8 mouse cellular contexts compared by ENCODE assay signal in genomic region chr12:86079202-86079667, GRCm38 (mm10). TPM values are rescaled to one million over a fixed set of nuclear protein-coding genes. Genes with fewer than 3 reads are reported as not detected.
DNase-seq lines count a peak whose midpoint lies in the region; ATAC-seq and TF ChIP-seq lines count a peak whose summit lies in the region.

No protein-coding gene starts in this region.

- H3K9me3 ChIP-seq in forebrain, embryonic 12.5 days, result no peaks in the 10 kb centered on the region
- H3K9me3 ChIP-seq in heart, postnatal 0 days (replicated peaks; ENCODE audit: control insufficient read depth, low read length), result no peaks in the 10 kb centered on the region
- H3K9me3 ChIP-seq in liver, embryonic 15.5 days (replicated peaks), result no peaks in the 10 kb centered on the region
- H3K9me3 ChIP-seq in neural tube, embryonic 11.5 days (ENCODE audit: control insufficient read depth, low read length), result no peaks in the 10 kb centered on the region
- H3K9me3 ChIP-seq in stomach, embryonic 16.5 days (replicated peaks; ENCODE audit: control insufficient read depth, low read length), result no peaks in the 10 kb centered on the region

- DNase-seq in CD8-positive naive resting alpha-beta T cell, adult 2 months (ENCODE audit: low read depth in 2 of 2, low spot score in 2 of 2), result peak; percentile 69 to 78
- peak; percentile 86 for DNase-seq in heart, postnatal 0 days (ENCODE audit: low spot score)
- DNase-seq in kidney, postnatal 36 days, result peak; percentile 93 to 97
- DNase-seq in neural tube, embryonic 11.5 days (ENCODE audit: low spot score), result peak; percentile 93

- peak overlapping the region; percentile 75 for H3K4me2 ChIP-seq in forebrain, embryonic 12.5 days
- H3K4me2 ChIP-seq in heart, postnatal 0 days (ENCODE audit: low read depth, low read length), result peak overlapping the region; percentile 67
- H3K4me2 ChIP-seq in liver, embryonic 15.5 days, result peak overlapping the region; percentile 76
- H3K4me2 ChIP-seq in neural tube, embryonic 11.5 days (ENCODE audit: low read depth), result peak overlapping the region; percentile 46
- peak overlapping the region; percentile 97 for H3K4me2 ChIP-seq in stomach, embryonic 16.5 days (ENCODE audit: low read depth, low read length)

- H3K27me3 ChIP-seq in forebrain, embryonic 12.5 days, result peaks cover 43% of the 10 kb centered on the region
- no peaks in the 10 kb centered on the region for H3K27me3 ChIP-seq in heart, postnatal 0 days (ENCODE audit: control insufficient read depth, insufficient read depth, low read length)
- H3K27me3 ChIP-seq in liver, embryonic 15.5 days, result peaks cover 83% of the 10 kb centered on the region
- no peaks in the 10 kb centered on the region for H3K27me3 ChIP-seq in neural tube, embryonic 11.5 days (ENCODE audit: control insufficient read depth, insufficient read depth, low read length)
- H3K27me3 ChIP-seq in stomach, embryonic 16.5 days (ENCODE audit: control insufficient read depth, insufficient read depth, low read length), result no peaks in the 10 kb centered on the region

- peak; percentile 81 for ATAC-seq in forebrain, embryonic 12.5 days (ENCODE audit: low FRiP score)
- ATAC-seq in heart, postnatal 0 days (ENCODE audit: insufficient read depth, low read depth), result peak; percentile 84
- ATAC-seq in liver, embryonic 15.5 days (ENCODE audit: insufficient read depth), result peak; percentile 66
- ATAC-seq in neural tube, embryonic 11.5 days (ENCODE audit: insufficient read depth, low FRiP score, low TSS enrichment), result peak; percentile 76
- peak; percentile 77 for ATAC-seq in stomach, embryonic 16.5 days (ENCODE audit: insufficient read depth, low FRiP score)

- no peaks in the 10 kb centered on the region for H3K36me3 ChIP-seq in forebrain, embryonic 12.5 days (replicated peaks)
- no peaks in the 10 kb centered on the region for H3K36me3 ChIP-seq in heart, postnatal 0 days (replicated peaks; ENCODE audit: control insufficient read depth, insufficient read depth, low read length)
- H3K36me3 ChIP-seq in liver, embryonic 15.5 days (replicated peaks), result no peaks in the 10 kb centered on the region
- H3K36me3 ChIP-seq in neural tube, embryonic 11.5 days (ENCODE audit: control insufficient read depth, insufficient read depth, low read length), result no peaks in the 10 kb centered on the region
- no peaks in the 10 kb centered on the region for H3K36me3 ChIP-seq in stomach, embryonic 16.5 days (ENCODE audit: control insufficient read depth, insufficient read depth, low read length)

- TF ChIP-seq CTCF in heart, postnatal 0 days (IDR thresholded peaks at IDR 0.05; ENCODE audit: low read depth), result peak; percentile 91

- WGBS in forebrain, embryonic 12.5 days, result under 1% methylated on average over 31 of the region's 31 CpGs
- 1% methylated on average over 31 of the region's 31 CpGs for WGBS in heart, postnatal 0 days
- WGBS in liver, embryonic 15.5 days (ENCODE audit: insufficient replicate concordance), result under 1% methylated on average over 31 of the region's 31 CpGs
- WGBS in neural tube, embryonic 11.5 days, result under 1% methylated on average over 31 of the region's 31 CpGs
- under 1% methylated on average over 31 of the region's 31 CpGs for WGBS in stomach, embryonic 16.5 days

- no peak for TF ChIP-seq EP300 in heart, postnatal 0 days (IDR thresholded peaks at IDR 0.05; ENCODE audit: low read depth)

- peak overlapping the region; percentile 68 for H3K9ac ChIP-seq in forebrain, embryonic 12.5 days
- peak overlapping the region; percentile 57 for H3K9ac ChIP-seq in heart, postnatal 0 days (replicated peaks; ENCODE audit: low read depth, low read length)
- H3K9ac ChIP-seq in liver, embryonic 15.5 days, result peak overlapping the region; percentile 32; the same call in 1 of the 2 replicates
- peak overlapping the region; percentile 49 for H3K9ac ChIP-seq in neural tube, embryonic 11.5 days (ENCODE audit: low read length)
- peak overlapping the region; percentile 85 for H3K9ac ChIP-seq in stomach, embryonic 16.5 days (ENCODE audit: low read length)

- peak overlapping the region; percentile 86 for H3K4me3 ChIP-seq in brown adipose tissue, adult 24 weeks (ENCODE audit: insufficient read depth, low read depth, low read length)
- H3K4me3 ChIP-seq in forebrain, embryonic 12.5 days (replicated peaks), result peak overlapping the region; percentile 52
- peak overlapping the region; percentile 50 for H3K4me3 ChIP-seq in heart, postnatal 0 days (ENCODE audit: low read depth, low read length)
- peak overlapping the region; percentile 55 for H3K4me3 ChIP-seq in liver, embryonic 15.5 days (replicated peaks)
- peak overlapping the region; percentile 32 for H3K4me3 ChIP-seq in neural tube, embryonic 11.5 days (ENCODE audit: low read depth, low read length)
- peak overlapping the region; percentile 63 for H3K4me3 ChIP-seq in stomach, embryonic 16.5 days (replicated peaks; ENCODE audit: low read length)

- H3K27ac ChIP-seq in brown adipose tissue, adult 24 weeks (replicated peaks; ENCODE audit: low read depth, low read length), result peak overlapping the region; percentile 86
- H3K27ac ChIP-seq in forebrain, embryonic 12.5 days, result peak overlapping the region; percentile 75
- peak overlapping the region; percentile 85 for H3K27ac ChIP-seq in heart, postnatal 0 days (ENCODE audit: low read depth)
- peak overlapping the region; percentile 9; the same call in 1 of the 2 replicates for H3K27ac ChIP-seq in liver, embryonic 15.5 days (replicated peaks)
- peak overlapping the region; percentile 49; the same call in 1 of the 2 replicates for H3K27ac ChIP-seq in neural tube, embryonic 11.5 days (ENCODE audit: low read depth, low read length)
- peak overlapping the region; percentile 97 for H3K27ac ChIP-seq in stomach, embryonic 16.5 days (ENCODE audit: low read length)

- H3K4me1 ChIP-seq in brown adipose tissue, adult 24 weeks (ENCODE audit: control insufficient read depth, insufficient read depth, insufficient read length, low read length), result peaks cover 2% of the 10 kb centered on the region; the same call in 1 of the 2 replicates
- peaks cover 28% of the 10 kb centered on the region for H3K4me1 ChIP-seq in forebrain, embryonic 12.5 days
- peaks cover 17% of the 10 kb centered on the region; the same call in 1 of the 2 replicates for H3K4me1 ChIP-seq in heart, postnatal 0 days (ENCODE audit: control insufficient read depth, insufficient read depth)
- H3K4me1 ChIP-seq in liver, embryonic 15.5 days (replicated peaks), result peaks cover 13% of the 10 kb centered on the region; the same call in 1 of the 2 replicates
- H3K4me1 ChIP-seq in neural tube, embryonic 11.5 days (ENCODE audit: control insufficient read depth, insufficient read depth, low read length), result peaks cover 10% of the 10 kb centered on the region
- peaks cover 12% of the 10 kb centered on the region for H3K4me1 ChIP-seq in stomach, embryonic 16.5 days (ENCODE audit: control insufficient read depth, insufficient read depth, low read length)

RNA-seq across cellular contexts. Expression of gene Tgfb3, which starts 0.4 kb away (rescaled TPM):
- polyA plus RNA-seq in brown adipose tissue, adult 24 weeks (2012; ENCODE audit: insufficient read depth, insufficient read length, missing spikeins), result 3.7 and 3.9 TPM in 2 replicates
- 8.5 and 9.7 TPM in 2 replicates for polyA plus RNA-seq in forebrain, embryonic 12.5 days (2016; fragmentation: Nextera tagmentation; extraction: Ambion mirVana)
- total RNA-seq in heart, postnatal 0 days (2014; rRNA removed; ENCODE audit: low replicate concordance), result 14.2 and 21.9 TPM in 2 replicates
- 12.1 and 12.7 TPM in 2 replicates for polyA plus RNA-seq in heart, postnatal 0 days (2015; fragmentation: Nextera tagmentation; extraction: Ambion mirVana)
- 2.1 TPM in 2 replicates for polyA plus RNA-seq in liver, embryonic 15.5 days (2015; fragmentation: Nextera tagmentation; extraction: Ambion mirVana)
- 10.1 and 11.6 TPM in 2 replicates for polyA plus RNA-seq in neural tube, embryonic 11.5 days (2014; fragmentation: Nextera tagmentation; extraction: Ambion mirVana)
- 31.2 and 35.8 TPM in 2 replicates for polyA plus RNA-seq in stomach, embryonic 16.5 days (2015; fragmentation: Nextera tagmentation; extraction: Ambion mirVana)

RNA-seq across cellular contexts. Expression of gene Ift43, which starts 3.1 kb away (rescaled TPM):
- polyA plus RNA-seq in brown adipose tissue, adult 24 weeks (2012; ENCODE audit: insufficient read depth, insufficient read length, missing spikeins), result 25.4 and 30.8 TPM in 2 replicates
- 91.9 and 94.3 TPM in 2 replicates for polyA plus RNA-seq in forebrain, embryonic 12.5 days (2016; fragmentation: Nextera tagmentation; extraction: Ambion mirVana)
- total RNA-seq in heart, postnatal 0 days (2014; rRNA removed; ENCODE audit: low replicate concordance), result 10.8 and 65.6 TPM in 2 replicates
- 101 and 102 TPM in 2 replicates for polyA plus RNA-seq in heart, postnatal 0 days (2015; fragmentation: Nextera tagmentation; extraction: Ambion mirVana)
- 4.9 and 7.3 TPM in 2 replicates for polyA plus RNA-seq in liver, embryonic 15.5 days (2015; fragmentation: Nextera tagmentation; extraction: Ambion mirVana)
- polyA plus RNA-seq in neural tube, embryonic 11.5 days (2014; fragmentation: Nextera tagmentation; extraction: Ambion mirVana), result 84.0 and 88.1 TPM in 2 replicates
- polyA plus RNA-seq in stomach, embryonic 16.5 days (2015; fragmentation: Nextera tagmentation; extraction: Ambion mirVana), result 54.1 and 56.6 TPM in 2 replicates

Comparison
In these comparisons a context has a peak if more than half of its experiments do, and no peak if none do; other contexts are left out.
1. Peak in every context shown above with its lines: DNase-seq, ATAC-seq, H3K4me3 ChIP-seq and H3K27ac ChIP-seq.
2. H3K27ac ChIP-seq: peak in every context shown above with its lines; median percentile 97 in stomach, embryonic 16.5 days; 86 in brown adipose tissue, adult 24 weeks; 85 in heart, postnatal 0 days; 75 in forebrain, embryonic 12.5 days; 49 in neural tube, embryonic 11.5 days; 9 in liver, embryonic 15.5 days.
3. H3K4me3 ChIP-seq: peak in every context shown above with its lines; median percentile 86 in brown adipose tissue, adult 24 weeks; 63 in stomach, embryonic 16.5 days; 55 in liver, embryonic 15.5 days; 52 in forebrain, embryonic 12.5 days; 50 in heart, postnatal 0 days; 32 in neural tube, embryonic 11.5 days.
4. H3K4me2 ChIP-seq: peak in every context shown above with its lines; median percentile 97 in stomach, embryonic 16.5 days; 76 in liver, embryonic 15.5 days; 75 in forebrain, embryonic 12.5 days; 67 in heart, postnatal 0 days; 46 in neural tube, embryonic 11.5 days.
5. H3K9ac ChIP-seq: peak in every context shown above with its lines; median percentile 85 in stomach, embryonic 16.5 days; 68 in forebrain, embryonic 12.5 days; 57 in heart, postnatal 0 days; 49 in neural tube, embryonic 11.5 days; 32 in liver, embryonic 15.5 days.